Mouse (Mus musculus): ENCODE data around the gene Dock9.
"Not testable (repeated sequence)": the region's sequence is repeated elsewhere in the genome, so short reads cannot be mapped to it uniquely, and the experiment has no call there.

Dock9 gene

DNA sequence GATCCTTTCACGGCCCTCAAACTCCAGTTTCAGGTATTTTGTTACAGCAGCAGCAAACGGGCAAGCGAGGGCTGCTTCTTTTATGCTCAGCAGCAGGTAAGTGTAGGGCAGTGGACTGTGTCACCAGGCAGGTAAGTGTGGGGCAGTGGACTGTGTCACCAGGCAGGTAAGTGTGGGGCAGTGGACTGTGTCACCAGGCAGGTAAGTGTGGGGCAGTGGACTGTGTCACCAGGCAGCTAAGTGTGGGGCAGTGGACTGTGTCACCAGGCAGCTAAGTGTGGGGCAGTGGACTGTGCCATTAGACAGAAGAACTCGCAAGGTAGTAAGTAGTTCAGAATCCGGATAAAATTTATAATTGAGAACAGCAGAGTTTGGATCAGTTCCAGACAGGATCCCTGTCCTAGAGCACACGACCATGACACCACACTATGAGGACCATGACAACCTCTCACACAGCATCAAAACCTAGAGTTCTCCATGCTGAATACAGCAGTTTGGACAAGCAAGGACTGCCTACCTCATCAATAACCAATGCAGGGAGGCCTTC is 173.6 kb downstream of the Dock9 start:
- not testable (repeated sequence) for DNase-seq (ENCODE audit: low spot score in 2 of 2)

DNA sequence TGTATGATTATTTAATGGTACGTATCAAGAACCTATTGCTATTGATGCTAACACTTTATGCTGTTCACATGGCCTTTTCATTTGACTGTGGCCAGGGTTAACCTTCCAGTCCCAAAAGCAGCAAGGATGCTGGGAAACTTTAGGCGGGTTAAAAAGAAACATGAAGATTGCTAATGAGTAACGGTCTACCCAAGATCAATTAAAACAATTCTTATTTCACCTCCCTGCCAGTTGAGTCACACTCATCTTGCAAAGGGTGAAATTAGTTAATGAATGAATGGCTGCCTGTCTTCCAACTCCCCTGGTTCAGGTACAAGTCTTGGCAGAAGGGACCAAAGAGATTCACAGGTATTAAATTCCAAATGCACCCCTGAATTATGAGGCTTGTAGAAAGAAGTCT is 175.8 kb downstream of the Dock9 start:
- DNase-seq (ENCODE audit: low spot score in 2 of 2) = no peak

DNA sequence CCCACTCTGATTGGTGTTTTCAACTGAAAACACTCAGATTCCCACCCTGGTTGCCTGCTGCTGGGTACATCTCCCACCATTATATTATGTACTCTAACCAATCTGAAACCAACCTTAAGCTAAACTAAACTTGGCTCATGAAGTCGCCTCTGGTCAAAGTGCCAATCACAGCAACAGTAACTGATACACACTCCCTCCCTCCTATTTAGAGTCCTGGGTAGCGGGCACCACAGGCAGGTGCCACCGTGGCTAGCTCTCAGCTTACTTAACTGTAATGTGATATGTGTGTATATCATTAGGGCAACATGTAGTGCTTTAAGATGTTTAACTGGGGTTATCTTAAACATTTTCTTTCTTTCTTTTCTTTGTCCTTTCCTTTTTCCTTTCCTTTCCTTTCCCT is 177.1 kb downstream of the Dock9 start:
- no peak for DNase-seq (ENCODE audit: low spot score in 2 of 2)

DNA sequence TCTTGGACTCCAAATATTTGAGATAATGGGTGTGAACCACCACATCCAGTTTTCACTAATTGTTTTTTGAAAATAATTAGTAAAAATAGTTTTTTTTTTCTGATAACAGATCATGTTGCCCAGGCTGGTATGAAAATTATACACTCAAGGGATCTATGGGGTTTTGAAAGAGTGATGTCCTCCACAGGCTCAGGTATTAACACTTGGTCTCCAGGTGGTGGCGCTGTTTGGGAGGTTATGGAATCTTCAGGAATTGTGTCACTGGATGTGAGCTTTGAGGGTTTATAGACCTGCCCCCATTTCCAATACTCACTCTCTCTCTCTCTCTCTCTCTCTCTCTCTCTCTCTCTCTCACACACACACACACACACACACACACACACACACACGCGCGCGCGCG is 177.5 kb downstream of the Dock9 start:
- no peak for DNase-seq (ENCODE audit: low spot score in 2 of 2)

DNA sequence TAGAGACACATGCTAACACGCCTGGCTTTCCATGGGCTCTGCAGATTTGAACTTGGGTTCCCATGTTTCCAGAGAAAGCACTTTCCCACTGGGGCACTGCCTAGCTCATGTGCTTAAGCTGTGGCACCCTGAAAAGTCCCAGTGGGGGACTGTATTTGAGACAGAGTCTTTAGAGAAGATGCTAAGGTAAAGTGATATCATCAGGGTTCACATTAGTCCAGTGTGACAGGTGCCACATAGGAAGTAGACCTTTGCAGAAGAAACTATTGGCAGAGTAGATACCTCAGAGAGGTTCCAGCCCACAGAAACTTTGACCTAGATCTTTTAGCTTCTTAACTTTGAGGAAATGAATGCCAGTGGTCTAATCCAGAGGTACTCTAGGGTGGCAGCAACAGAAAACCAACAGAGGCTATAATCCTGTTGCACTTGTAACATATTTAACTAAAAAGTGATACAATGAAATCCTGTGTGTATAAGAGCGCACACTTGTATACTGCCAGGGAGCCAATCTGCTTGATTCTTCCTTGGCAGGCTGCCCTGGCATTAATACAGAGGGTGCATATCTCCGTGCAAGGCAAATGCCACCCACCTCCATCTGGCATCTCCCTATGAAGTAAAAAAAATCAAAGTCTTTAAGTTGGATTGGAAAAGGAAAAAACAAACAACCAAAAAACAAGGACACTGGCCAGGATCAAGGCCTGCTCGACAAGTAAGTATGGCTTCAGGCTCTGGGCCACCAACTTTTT is 179.8 kb downstream of the Dock9 start:
- peak; percentile 93 for DNase-seq (ENCODE audit: low spot score in 2 of 2)

DNA sequence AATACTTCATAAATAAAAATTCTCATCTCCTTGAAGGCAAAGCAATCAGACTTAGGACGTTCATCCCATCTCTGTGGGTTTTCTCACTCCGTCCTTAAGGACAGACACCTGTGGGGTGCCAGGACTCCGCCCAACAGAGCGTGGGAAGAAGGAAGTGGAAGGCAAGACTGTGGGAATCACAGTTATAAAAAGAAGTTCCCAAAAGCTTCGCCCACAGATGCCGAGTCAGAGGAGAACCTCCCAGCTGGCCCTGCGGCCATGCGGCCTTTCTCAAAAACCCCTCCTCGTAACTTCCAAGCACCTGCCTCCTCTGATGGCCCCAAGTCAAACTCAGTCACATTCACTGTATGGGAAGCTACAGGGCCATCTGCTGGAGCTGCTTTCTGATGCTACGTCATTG is 182.2 kb downstream of the Dock9 start:
- peak; percentile 65 to 73 for DNase-seq (ENCODE audit: low spot score in 2 of 2)

DNA sequence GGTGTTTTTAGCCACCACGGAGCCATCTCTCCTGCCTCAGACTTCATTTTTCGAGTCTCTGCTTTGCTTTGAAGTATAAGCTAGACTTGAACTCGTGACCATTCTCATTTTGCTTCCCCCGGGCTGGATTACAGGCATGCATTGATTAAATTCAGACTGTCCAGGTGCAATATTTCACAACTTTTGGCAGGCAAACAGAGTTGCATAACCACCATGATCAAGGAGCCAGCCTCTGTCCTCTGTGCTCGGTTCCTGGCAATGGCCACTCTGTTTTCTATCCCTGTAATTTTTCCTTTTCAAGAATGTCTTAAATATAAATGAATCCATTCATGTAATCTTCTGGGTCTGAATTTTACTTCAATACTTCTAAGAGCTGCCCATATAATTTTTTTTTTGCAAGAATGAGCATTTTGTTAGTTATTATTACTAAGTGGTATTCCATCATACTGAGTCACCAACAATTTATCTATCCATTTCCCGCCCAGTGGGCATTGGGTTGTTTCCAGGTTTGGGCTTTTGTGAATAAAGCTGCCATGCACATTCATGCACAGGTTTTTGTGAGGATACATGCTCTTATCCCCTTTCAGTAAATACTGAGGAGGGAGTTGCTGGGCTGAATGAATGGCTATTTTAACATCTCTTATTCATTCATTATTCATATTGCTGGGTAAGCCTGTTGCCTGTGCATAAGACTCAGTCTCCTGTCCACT is 183.0 kb downstream of the Dock9 start:
- DNase-seq (ENCODE audit: low spot score in 2 of 2) = peak in 1 of 2 experiments; percentile 36

DNA sequence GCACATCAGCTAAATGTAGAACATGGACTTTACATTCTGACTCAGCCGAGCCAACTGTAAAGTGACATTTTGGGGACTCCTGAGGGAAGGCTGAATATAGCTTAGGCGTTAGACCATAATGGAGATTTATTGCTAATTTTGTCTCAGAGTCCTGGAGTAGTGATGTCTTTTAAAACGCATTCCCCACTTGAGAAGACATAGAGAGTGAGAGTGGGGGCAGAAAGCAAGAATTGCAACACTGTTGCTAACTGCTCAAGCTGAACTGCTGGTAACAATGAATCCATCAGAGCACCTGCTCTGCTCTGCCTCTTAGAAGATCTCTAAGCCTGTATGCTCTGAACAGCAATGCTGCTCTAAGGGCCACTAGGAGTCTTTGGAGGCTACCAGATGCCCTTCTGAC is 184.1 kb downstream of the Dock9 start:
- peak in 1 of 2 experiments; percentile 30 for DNase-seq (ENCODE audit: low spot score in 2 of 2)

DNA sequence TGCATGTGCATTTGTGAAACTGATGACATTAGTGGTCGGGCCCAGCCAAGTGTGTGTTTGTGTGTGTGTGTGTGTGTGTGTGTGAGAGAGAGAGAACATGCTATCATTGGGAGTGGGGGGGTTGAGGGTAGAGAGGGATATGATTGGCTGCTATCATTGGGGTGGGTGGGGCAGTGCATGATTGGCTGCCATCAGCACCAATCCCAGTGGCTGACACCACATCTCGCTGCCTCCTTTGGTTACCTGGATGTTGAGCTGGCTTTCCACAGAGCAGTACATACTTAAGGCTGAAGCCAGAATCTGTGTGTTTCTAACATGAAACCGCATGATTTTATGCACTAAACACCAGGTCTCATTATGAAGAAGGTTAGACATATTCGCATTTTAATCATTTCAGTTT is 184.7 kb downstream of the Dock9 start:
- DNase-seq (ENCODE audit: low spot score in 2 of 2) = peak in 1 of 2 experiments; percentile 29

DNA sequence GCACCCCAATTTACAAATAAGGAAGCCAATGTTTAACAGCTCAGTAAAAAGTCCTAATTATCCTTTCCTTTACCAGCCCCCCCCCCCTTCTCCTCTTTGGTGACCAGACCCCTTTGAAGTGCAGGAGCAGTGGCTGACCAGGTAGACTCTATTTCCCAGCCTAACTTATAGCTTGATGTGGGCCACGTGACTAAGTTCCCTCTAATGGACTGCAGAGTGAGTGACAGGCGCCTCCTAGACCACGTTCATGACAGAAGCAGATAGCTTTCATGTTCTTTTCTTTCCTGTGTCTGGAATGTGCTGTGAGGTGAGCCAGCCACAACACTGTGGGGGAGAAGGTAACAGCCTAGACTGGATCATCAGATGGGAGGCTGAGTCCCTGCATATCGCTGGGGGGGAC is 186.1 kb downstream of the Dock9 start:
- no peak for DNase-seq (ENCODE audit: low spot score in 2 of 2)

DNA sequence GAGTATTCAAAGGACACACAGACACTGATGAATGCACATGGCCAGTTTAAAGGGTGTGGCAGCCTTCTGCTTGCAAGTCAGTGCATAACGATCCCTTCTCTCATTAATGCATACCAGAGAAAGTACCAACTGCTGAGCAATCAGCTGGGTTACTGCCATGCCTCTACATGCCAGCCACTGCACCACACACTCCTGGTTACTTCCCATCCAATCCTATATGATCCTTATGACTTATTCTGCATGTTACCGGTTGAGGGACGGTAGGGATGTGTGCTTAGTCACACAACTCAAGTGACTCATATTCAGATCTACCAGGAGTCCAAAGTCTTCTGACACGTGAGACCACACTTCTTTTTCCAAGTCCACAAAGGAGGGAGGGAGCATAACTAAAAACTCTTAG is 186.5 kb downstream of the Dock9 start:
- peak in 1 of 2 experiments; percentile 17 for DNase-seq (ENCODE audit: low spot score in 2 of 2)

DNA sequence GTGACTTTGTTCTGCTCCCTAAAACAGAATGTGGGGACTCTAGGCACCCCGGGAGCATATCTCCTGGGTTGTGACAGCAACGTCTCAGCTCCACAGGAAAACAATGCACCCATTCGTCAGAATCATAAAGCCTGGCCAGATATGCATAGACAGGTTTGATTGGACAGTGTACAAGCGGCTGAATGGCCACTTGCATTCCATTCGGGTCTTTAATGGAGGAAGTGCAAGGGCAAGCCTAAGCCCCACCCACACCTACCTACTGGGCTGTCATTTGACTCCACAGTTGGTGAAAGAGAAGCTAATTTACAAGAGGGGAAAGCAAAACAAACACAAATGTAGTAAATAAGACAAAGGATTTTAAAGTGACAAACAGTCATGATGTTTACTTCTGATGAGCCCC is 189.1 kb downstream of the Dock9 start:
- no peak for DNase-seq (ENCODE audit: low spot score in 2 of 2)

DNA sequence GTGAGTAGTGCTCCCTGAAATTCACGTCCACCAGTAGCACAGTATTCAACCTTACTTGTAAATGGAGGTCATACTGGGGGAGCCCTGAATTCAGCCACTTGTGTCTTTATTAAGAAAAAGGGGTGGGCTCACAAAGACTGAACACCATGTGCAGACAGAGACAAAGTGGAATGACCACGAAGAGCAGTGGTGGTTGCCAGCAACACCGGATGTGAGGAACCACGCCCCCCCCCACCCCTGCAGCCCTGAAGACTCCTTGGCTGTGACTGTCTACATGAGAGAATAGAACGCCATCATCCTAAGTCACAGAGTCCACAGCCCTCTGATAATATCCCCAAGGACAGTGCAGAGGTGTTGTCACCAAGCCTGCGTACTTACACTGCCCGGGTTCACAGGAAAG is 191.2 kb downstream of the Dock9 start:
- no peak for DNase-seq (ENCODE audit: low spot score in 2 of 2)

DNA sequence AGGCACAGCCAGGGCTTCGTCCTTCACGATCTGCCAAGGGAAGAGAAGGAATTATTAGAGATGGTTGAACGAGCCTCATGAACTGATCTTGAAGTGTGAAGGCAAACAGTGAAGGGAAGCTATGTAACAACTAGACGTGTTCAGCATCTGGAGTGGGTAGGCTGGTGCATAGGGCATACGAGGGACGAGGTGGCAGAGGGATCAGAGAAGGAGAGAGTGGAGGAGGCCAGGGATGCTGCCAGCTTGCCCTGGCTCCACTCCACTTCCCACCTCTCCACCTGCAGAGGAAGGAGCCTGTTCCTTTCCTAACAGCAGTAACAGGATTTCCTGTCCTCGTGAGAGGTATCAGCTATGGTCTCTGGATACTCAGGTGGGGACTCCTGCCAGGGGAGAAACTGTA is 192.4 kb downstream of the Dock9 start:
- DNase-seq (ENCODE audit: low spot score in 2 of 2) = no peak

DNA sequence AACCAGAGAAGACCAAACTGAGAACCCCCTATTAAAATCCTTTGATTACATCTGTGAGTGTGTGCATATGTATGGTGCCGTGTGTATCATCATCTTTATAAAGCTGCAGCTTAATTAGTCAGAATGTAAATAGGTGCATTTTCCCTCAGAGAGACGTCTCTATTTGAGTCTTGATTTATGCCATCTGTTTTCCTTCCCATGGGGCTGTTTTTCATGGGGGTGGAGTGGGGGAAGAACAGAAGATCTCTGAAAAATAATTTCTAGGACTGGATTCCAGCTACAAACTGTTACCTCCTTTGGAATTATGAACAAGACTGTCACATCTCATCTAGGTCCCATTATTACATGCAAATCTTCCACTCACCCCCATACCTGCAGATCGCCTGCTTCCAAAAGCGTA is 193.1 kb downstream of the Dock9 start:
- no peak for DNase-seq (ENCODE audit: low spot score in 2 of 2)

DNA sequence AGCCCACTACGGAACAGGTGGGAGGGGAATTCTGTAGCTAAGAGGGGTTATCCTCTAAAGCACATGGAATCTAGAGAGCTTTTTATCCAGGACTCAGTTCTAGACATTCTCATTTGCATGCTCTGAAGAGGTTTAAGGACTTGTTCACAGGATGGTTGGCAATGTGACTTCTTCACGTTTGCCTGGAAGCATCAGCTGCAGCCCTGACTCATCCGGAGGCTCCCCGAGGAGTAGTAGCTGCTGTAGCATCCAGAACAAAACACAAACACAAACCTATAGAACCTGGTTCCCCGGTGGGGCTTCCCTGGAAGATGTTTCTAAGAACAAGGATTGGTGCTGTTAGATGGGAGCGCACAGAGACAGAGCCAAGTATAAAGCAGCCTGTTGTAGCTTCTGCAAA is 195.0 kb downstream of the Dock9 start:
- DNase-seq (ENCODE audit: low spot score in 2 of 2) = no peak

DNA sequence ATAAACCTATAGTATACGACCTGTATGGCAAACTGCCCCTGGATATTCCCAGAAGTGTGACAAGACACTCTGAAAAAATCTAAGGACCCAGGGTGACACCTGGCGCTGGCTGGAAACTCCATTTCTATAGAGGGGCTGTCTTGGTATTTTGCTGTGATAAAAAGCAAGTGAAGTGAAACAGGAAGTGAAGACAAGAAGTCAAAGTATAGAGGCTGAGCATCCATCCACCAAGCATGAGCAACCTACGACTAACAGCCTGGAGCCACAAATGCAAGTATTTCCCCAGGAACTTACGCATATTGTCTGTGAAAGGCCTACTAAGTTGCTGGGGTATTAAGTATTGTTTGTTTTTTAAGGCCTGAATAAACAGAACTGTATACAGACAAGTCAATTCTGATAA is 197.1 kb downstream of the Dock9 start:
- DNase-seq (ENCODE audit: low spot score in 2 of 2) = no peak

DNA sequence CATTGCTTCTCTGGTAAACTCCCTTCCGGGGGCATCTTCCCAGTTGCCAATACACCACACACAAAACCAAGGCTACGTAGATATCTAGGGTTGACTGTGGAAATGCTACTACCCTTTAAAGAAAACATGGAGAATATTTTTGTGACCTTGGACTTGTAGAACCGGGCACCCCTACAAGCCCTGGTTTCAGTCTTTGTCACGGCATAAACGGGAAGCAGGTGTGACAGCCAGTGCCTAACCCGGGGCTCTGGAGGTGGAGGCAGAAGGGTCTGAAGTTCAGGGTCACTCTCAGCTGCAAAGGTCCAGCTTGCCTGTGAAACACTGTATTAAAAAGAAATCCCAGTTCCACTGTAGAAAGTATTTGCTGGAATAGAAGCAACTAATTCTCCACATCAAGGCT is 200.6 kb downstream of the Dock9 start:
- no peak for DNase-seq (ENCODE audit: low spot score in 2 of 2)

DNA sequence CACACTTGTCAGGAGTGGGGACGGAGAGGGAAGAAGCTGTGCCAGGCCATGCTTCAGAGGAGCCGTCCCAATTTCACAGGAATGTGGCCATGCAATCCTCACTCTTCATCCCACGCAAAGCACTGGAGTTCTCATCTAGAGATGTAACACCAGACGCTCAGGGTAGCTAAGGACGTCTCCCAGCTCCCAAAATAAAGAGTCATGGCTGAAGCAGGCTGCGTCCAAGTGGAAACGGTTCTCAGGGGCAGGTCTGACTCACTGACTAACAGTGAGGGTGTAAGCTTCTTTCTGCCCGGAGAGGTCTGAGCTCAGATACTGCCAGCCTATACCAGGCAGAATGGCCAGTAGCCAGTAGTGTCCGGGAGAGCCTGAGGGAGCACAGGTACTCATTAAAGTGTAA is 201.0 kb downstream of the Dock9 start:
- DNase-seq (ENCODE audit: low spot score in 2 of 2) = peak; percentile 52 to 72

DNA sequence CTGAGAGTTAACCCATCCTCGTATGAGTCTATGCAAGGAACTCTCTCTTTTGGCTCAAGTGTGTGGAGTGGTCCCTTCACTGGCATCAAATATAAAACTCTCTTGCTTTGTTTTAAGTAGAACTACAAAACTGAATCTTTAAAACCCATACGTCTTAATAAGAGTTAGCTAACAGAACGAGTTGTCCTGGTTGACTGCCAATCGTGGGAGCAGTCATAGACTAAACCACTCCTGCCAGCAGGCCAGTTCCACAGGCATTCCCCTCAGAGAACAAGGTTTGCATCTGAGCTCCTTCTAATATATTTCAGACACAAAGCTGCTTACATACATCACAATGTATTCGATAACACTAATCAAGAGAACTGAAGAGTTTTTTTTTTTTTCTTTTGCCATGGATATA is 203.0 kb downstream of the Dock9 start:
- no peak for DNase-seq (ENCODE audit: low spot score in 2 of 2)

DNA sequence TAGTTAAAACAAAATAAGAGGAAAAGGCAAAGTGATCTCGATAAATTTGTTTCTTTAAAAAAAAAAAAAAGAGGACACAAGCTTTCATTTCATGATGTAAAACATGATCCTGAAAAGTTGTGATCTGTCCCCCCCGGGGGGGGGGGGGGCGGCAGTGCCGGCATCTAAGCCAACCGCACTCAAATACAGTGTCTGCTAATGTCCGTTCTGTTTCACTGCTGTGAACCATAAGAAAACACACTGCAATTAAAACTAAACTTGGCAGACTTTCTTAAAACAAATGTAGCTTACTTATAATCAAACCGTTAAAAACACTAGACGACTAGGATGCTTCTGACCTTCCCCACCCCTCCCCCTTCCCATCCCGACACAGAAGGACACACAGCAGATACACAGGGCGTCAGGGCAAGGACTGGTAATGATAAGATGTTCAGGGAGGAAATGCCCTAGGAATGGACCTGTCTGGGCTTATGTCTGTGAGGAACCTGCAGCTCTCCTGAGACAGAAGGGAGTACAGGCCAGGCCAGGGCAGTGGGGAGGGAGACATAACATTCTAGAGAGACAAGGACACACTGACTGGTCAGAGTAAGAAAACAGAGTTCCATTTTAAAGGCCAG is 204.2 kb downstream of the Dock9 start:
- DNase-seq (ENCODE audit: low spot score in 2 of 2) = no peak

DNA sequence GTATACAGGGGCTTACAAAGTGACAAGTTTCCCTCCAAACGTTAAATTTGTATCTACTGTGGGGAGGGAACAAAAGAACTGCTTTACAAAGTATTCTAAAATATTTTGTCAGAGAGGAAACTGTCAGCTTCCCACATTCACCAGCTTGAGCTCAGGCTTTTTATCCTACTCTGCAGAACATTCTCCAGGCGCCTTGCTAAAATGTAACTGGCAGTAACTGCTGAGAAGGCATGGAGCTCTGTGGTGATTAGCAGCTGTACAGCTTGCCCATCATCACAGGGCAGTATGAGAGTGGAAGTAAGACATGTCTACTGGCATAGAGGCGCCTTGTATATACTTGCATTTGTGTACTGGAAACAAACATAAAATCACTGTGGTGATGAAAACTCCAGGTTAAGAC is 204.7 kb downstream of the Dock9 start:
- DNase-seq (ENCODE audit: low spot score in 2 of 2) = no peak

DNA sequence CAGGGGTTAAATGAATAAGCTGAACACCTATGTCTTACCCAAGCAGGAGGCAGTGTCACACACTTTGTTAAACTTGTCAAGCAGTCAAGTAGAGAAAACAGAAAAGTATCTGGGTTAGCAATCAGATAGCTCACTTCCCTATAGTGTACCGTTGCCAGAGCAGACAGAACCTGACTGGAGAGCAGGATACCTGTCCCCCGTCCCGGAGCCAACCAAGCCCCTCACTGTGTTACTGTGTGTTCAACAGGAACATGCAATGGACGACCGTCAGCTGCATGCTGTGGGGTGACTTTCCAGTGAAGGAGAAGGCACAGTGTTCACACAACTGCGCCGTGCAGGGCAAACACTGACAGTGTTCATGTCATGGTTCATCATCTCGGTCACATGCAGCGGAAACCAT is 205.3 kb downstream of the Dock9 start:
- DNase-seq (ENCODE audit: low spot score in 2 of 2) = no peak

All from right cerebral cortex, postnatal 10 days (tissue).